Mouse (Mus musculus) neural tube, embryonic 11.5 days (tissue): Measurements from ENCODE around the gene Kmt2b. TPM values are rescaled to one million over a fixed set of nuclear protein-coding genes. Genes with fewer than 3 reads are reported as not detected.

Experiments
- ATAC-seq: fragments of 200-750 bp; cut with Nextera tagmentation; 2 replicates; pipeline ENCODE4 v1.8.0; 2017; ENCODE audit warnings: moderate number of reproducible peaks, mild to moderate bottlenecking, moderate TSS enrichment, moderate library complexity; ENCODE audit not compliant: insufficient read depth, low FRiP score, low TSS enrichment
- DNase-seq: peaks from one replicate; pipeline ENCODE4 v3.0.0-alpha.2; 2015; ENCODE audit warnings: low spot score
- H3K27ac ChIP-seq: fragments of 300-500 bp; sonication (generic); 2 replicates; pipeline ENCODE4 v1.5.1; 2014; ENCODE audit warnings: low read depth, mild to moderate bottlenecking, low read length
- H3K27me3 ChIP-seq: fragments of 300-500 bp; sonication (generic); 2 replicates; pipeline ENCODE4 v1.6.1; 2014; ENCODE audit warnings: mild to moderate bottlenecking, low read length, mixed read lengths; ENCODE audit not compliant: control insufficient read depth, insufficient read depth
- H3K36me3 ChIP-seq: fragments of 300-500 bp; sonication (generic); 2 replicates; pipeline ENCODE4 v1.6.1; 2014; ENCODE audit warnings: mild to moderate bottlenecking, low read length, moderate library complexity, mixed read lengths; ENCODE audit not compliant: control insufficient read depth, insufficient read depth
- H3K4me1 ChIP-seq: fragments of 300-500 bp; sonication (generic); 2 replicates; pipeline ENCODE4 v1.6.1; 2014; ENCODE audit warnings: low read length, mixed read lengths; ENCODE audit not compliant: control insufficient read depth, insufficient read depth
- H3K4me2 ChIP-seq: fragments of 300-500 bp; sonication (generic); 2 replicates; pipeline ENCODE4 v1.6.1; 2014; ENCODE audit warnings: low read depth, mild to moderate bottlenecking, moderate library complexity
- H3K4me3 ChIP-seq: fragments of 300-500 bp; sonication (generic); 2 replicates; pipeline ENCODE4 v1.5.1; 2014; ENCODE audit warnings: low read depth, low read length
- H3K9ac ChIP-seq: fragments of 300-500 bp; sonication (generic); 2 replicates; pipeline ENCODE4 v1.6.1; 2014; ENCODE audit warnings: mild to moderate bottlenecking, low read length
- H3K9me3 ChIP-seq: fragments of 300-500 bp; sonication (generic); 2 replicates; pipeline ENCODE4 v1.6.1; 2016; ENCODE audit warnings: low read length; ENCODE audit not compliant: control insufficient read depth
- WGBS: fragments of 180-500 bp; shearing (Covaris S2); extraction: QIAGEN DNeasy Blood & Tissue Kit; methylation state at CpG from one replicate; pipeline ENCODE4 v1.1.7; 2014; 5-methylcytosine and 5-hydroxymethylcytosine counted together
- polyA plus RNA-seq: library from polyadenylated mRNA; unstranded; fragments of >200 nt; fragmentation: Nextera tagmentation; extraction: Ambion mirVana; gene quantifications from 2 replicates; pipeline ENCODE4 v1.2.1, GENCODE M21; 2014

Gene Kmt2b
- polyA plus RNA-seq, 1 experiment from 2014 or later, result 11.9 TPM

GRCm38 (mm10) chr7:30619202-30619601, 30.7 kb upstream of the Kmt2b start:
- DNase-seq, result no peak
- WGBS, result 89% methylated on average over 3 of the region's 3 CpGs
- no peaks in the 10 kb centered on the region for H3K27me3 ChIP-seq
- no peaks in the 10 kb centered on the region for H3K4me1 ChIP-seq
- H3K27ac ChIP-seq, result no peak overlapping the region
- no peak overlapping the region for H3K9ac ChIP-seq
- no peak overlapping the region for H3K4me3 ChIP-seq
- H3K36me3 ChIP-seq, result peaks cover 23% of the 10 kb centered on the region
- H3K9me3 ChIP-seq, result no peaks in the 10 kb centered on the region
- H3K4me2 ChIP-seq, result no peak overlapping the region
- ATAC-seq, result no peak

DNA sequence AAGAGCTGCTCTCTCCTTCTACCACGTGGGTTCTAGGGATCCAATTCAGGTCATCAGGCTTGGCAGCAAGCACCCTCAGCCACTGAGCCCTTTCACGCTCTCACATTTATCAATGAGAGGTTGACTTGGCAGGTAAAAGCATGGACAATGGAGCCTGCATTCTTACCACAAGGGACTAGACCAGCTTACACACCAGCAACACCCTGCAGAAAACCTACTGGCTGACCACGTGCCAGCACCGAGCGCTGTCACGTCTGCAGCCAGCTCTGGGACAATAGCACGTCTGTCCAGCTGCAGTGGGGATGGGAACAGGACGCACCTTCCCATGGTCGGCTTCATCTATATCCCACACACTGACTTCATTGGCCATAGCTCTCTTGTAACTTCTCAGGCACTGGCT, 30.1 kb upstream of the Kmt2b start:
- Histone ChIP-seq H3K4me1 (no peaks in the 10 kb centered on the region), H3K9ac (no peak overlapping the region), H3K4me2 (no peak overlapping the region), H3K4me3 (no peak overlapping the region), H3K27ac (no peak overlapping the region), H3K9me3 (no peaks in the 10 kb centered on the region), H3K36me3 (peaks cover 23% of the 10 kb centered on the region), H3K27me3 (no peaks in the 10 kb centered on the region)
- no peak for ATAC-seq
- DNase-seq, result no peak
- WGBS, result 97% methylated on average over 9 of the region's 9 CpGs

DNA sequence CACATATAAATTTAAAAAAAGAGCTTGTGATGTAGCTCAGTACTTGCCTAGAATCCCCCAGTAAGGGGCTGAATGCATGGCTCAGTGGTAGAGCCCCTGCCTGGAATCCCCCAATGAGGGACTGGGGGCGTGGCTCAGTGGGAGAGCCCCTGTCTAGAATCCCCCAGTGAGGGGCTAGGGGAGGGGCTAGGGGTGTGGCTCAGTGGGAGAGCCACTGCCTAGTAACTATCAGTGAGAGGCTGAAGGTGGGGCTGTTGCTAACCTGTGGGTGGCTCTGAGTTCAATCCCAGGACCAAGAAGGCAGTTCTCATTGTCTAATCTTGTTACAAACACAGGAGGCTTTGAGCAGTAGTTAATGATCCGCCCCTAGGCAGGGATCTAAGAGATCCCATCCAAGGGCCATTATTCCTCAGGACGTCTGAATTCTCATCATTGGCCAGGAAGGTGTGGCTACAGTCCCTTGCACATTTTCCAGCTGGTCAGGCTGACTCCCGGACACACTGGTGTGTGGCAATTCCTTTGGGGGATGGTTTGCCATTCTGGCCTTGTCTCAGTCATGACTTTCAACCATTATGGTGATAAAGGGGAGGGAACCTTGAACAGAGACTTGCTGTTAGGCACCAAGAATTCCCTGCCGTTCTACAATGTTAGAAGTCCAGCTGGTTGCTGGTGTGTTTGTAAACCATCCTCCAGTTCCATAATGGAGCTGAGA, 26.7 kb upstream of the Kmt2b start:
- no peak overlapping the region for H3K4me2 ChIP-seq
- DNase-seq, result no peak
- no peak for ATAC-seq
- H3K4me1 ChIP-seq, result no peaks in the 10 kb centered on the region
- no peaks in the 10 kb centered on the region for H3K27me3 ChIP-seq
- H3K9ac ChIP-seq, result no peak overlapping the region
- peaks cover 12% of the 10 kb centered on the region for H3K36me3 ChIP-seq
- H3K9me3 ChIP-seq, result no peaks in the 10 kb centered on the region
- WGBS, result 56% methylated on average over 5 of the region's 5 CpGs
- no peak overlapping the region for H3K4me3 ChIP-seq
- no peak overlapping the region for H3K27ac ChIP-seq

DNA sequence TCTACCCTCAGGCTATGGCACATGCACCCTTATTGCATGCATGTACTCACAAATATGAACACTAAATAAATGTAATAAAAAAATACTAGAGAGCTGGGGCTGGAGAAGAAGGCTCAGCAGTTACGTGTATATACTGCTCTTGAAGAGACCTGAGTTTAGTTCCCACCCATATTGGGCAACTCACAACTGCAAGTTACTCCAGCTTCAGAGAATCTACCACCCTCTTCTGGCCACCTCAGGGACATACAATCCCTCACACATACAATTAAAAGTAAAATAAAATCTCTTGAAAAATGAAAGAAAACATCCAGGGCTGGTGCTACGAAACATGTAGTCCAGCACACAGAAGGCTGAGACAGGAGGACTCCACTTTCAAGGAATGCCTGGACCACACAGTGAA, 25.9 kb upstream of the Kmt2b start:
- Histone ChIP-seq H3K36me3 (peaks cover 11% of the 10 kb centered on the region), H3K4me3 (no peak overlapping the region), H3K27me3 (no peaks in the 10 kb centered on the region), H3K27ac (no peak overlapping the region), H3K4me1 (no peaks in the 10 kb centered on the region), H3K9me3 (no peaks in the 10 kb centered on the region), H3K4me2 (no peak overlapping the region), H3K9ac (no peak overlapping the region)
- no peak for ATAC-seq
- no peak for DNase-seq
- 81% methylated on average over 2 of the region's 2 CpGs for WGBS

- Histone ChIP-seq H3K27ac (no peak overlapping the region), H3K4me3 (no peak overlapping the region), H3K4me2 (no peak overlapping the region), H3K9me3 (no peaks in the 10 kb centered on the region), H3K36me3 (peaks cover 3% of the 10 kb centered on the region), H3K4me1 (no peaks in the 10 kb centered on the region), H3K9ac (no peak overlapping the region), H3K27me3 (no peaks in the 10 kb centered on the region)
- WGBS, result 29% methylated on average over 14 of the region's 14 CpGs
- peak; percentile 68 for DNase-seq
- peak; percentile 55; the same call in 1 of the 2 replicates for ATAC-seq
These were observed 25.1 kb upstream of the Kmt2b start for GRCm38 (mm10) chr7:30613529-30614112.

GRCm38 (mm10) chr7:30612654-30613402, 24.3 kb upstream of the Kmt2b start, which contains the start of gene Upk1a:
Upk1a (minus strand) TSS chr7:30612847.
- Histone ChIP-seq H3K27ac (no peak within 1 kb of the TSS), H3K4me1 (no peaks in the 10 kb centered on the region), H3K9ac (no peak within 1 kb of the TSS), H3K9me3 (no peaks in the 10 kb centered on the region), H3K4me2 (no peak within 1 kb of the TSS), H3K27me3 (no peaks in the 10 kb centered on the region), H3K4me3 (no peak within 1 kb of the TSS), H3K36me3 (0 out of 2 replicates have a peak, but pooled peaks cover 3% of the 10 kb centered on the region)
- DNase-seq (no peak), ATAC-seq (no peak)
- WGBS, result 67% methylated on average over 8 of the region's 8 CpGs

DNA sequence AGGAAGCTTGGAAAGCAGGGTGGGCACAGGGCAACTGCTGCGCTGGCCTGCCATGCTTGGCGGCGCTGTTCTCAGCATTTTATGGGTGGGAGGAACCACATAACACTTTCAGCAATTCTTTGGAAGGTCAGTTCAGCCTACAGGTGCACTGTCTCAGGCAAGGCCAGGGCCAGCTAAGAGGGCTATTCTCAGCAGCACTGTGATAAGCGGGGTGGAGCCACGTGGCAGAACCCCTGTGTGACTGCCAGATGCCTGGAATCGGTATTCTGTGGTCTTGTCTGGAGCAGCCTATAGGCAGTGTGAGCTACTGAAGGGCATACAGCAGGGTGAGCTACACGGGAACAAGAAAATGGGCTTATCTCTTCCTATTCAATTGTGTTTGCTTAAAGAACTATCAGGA, 21.5 kb upstream of the Kmt2b start:
- Histone ChIP-seq H3K9me3 (no peaks in the 10 kb centered on the region), H3K36me3 (no peaks in the 10 kb centered on the region), H3K9ac (no peak overlapping the region; the same call in 1 of the 2 replicates), H3K27ac (no peak overlapping the region), H3K27me3 (no peaks in the 10 kb centered on the region), H3K4me1 (no peaks in the 10 kb centered on the region), H3K4me3 (no peak overlapping the region), H3K4me2 (no peak overlapping the region)
- DNase-seq (no peak), ATAC-seq (no peak)
- 65% methylated on average over 7 of the region's 7 CpGs for WGBS

GRCm38 (mm10) chr7:30608476-30608875, 19.9 kb upstream of the Kmt2b start:
- Histone ChIP-seq H3K9ac (no peak overlapping the region), H3K4me3 (no peak overlapping the region), H3K4me1 (no peaks in the 10 kb centered on the region), H3K4me2 (no peak overlapping the region), H3K27me3 (no peaks in the 10 kb centered on the region), H3K36me3 (no peaks in the 10 kb centered on the region), H3K9me3 (no peaks in the 10 kb centered on the region), H3K27ac (no peak overlapping the region)
- WGBS, result 47% methylated on average over 16 of the region's 16 CpGs
- DNase-seq (no peak), ATAC-seq (no peak)
